Mouse (Mus musculus) erythroblast, embryonic 14.5 days (primary cell): ENCODE measurements around the gene Ccdc81. TPM values are rescaled to one million over a fixed set of nuclear protein-coding genes. Genes with fewer than 3 reads are reported as not detected.

Source experiments
- H3K27me3 ChIP-seq: 2 replicates; pipeline ENCODE4 v1.6.1; 2012; ENCODE audit warnings: inconsistent platforms; ENCODE audit not compliant: control insufficient read depth
- H3K36me3 ChIP-seq: 2 replicates; pipeline ENCODE4 v1.6.1; 2012; ENCODE audit warnings: mild to moderate bottlenecking, inconsistent platforms; ENCODE audit not compliant: control insufficient read depth
- H3K4me1 ChIP-seq: 2 replicates; pipeline ENCODE4 v1.6.1; 2012; ENCODE audit warnings: inconsistent platforms; ENCODE audit not compliant: control insufficient read depth
- H3K4me3 ChIP-seq: replicated peaks from 2 replicates; pipeline ENCODE3; 2012; ENCODE audit warnings: moderate library complexity, mild to moderate bottlenecking, inconsistent platforms
- H3K9me3 ChIP-seq: 2 replicates; pipeline ENCODE4 v1.6.1; 2012; ENCODE audit warnings: low read length, inconsistent platforms, mixed read lengths; ENCODE audit not compliant: control insufficient read depth
- GATA1 ChIP-seq: IDR thresholded peaks from 2 replicates; pipeline ENCODE4 v1.6.1; 2012; ENCODE audit warnings: low read length, inconsistent platforms, mixed read lengths
- TAL1 ChIP-seq: IDR thresholded peaks from 3 replicates; pipeline ENCODE4 v1.6.1; 2012; ENCODE audit warnings: low read length, inconsistent platforms, mixed read lengths
- polyA plus RNA-seq: library from polyadenylated mRNA; stranded (reverse); fragments of >175 nt; gene quantifications from 2 replicates; pipeline ENCODE4 v1.2.3, GENCODE M21; 2012

The Ccdc81 gene
- polyA plus RNA-seq, 1 experiment = not detected

- H3K4me1 ChIP-seq = no peaks in the 10 kb centered on the region
- TF ChIP-seq TAL1 (no peak), GATA1 (no peak)
- no peaks in the 10 kb centered on the region for H3K36me3 ChIP-seq
- H3K27me3 ChIP-seq = no peaks in the 10 kb centered on the region
- H3K9me3 ChIP-seq = no peaks in the 10 kb centered on the region
- H3K4me3 ChIP-seq = no peak overlapping the region
These were observed 18.9 kb downstream of the Ccdc81 start for GRCm38 (mm10) chr7:89884551-89884950.

- H3K36me3 ChIP-seq = no peaks in the 10 kb centered on the region
- no peak for TF ChIP-seq TAL1
- no peak for TF ChIP-seq GATA1
- H3K27me3 ChIP-seq = no peaks in the 10 kb centered on the region
- no peak overlapping the region for H3K4me3 ChIP-seq
- H3K4me1 ChIP-seq = no peaks in the 10 kb centered on the region
- H3K9me3 ChIP-seq = no peaks in the 10 kb centered on the region
These were observed 23.7 kb downstream of the Ccdc81 start for GRCm38 (mm10) chr7:89879686-89880085.

- no peaks in the 10 kb centered on the region for H3K9me3 ChIP-seq
- no peaks in the 10 kb centered on the region for H3K36me3 ChIP-seq
- H3K4me1 ChIP-seq = no peaks in the 10 kb centered on the region
- no peaks in the 10 kb centered on the region for H3K27me3 ChIP-seq
- H3K4me3 ChIP-seq = no peak overlapping the region
- TF ChIP-seq TAL1 (no peak), GATA1 (no peak)
These were observed 36.2 kb downstream of the Ccdc81 start for GRCm38 (mm10) chr7:89867221-89867620.

- no peak for TF ChIP-seq TAL1
- TF ChIP-seq GATA1 = no peak
- no peaks in the 10 kb centered on the region for H3K36me3 ChIP-seq
- H3K27me3 ChIP-seq = no peaks in the 10 kb centered on the region
- no peaks in the 10 kb centered on the region for H3K9me3 ChIP-seq
- no peak overlapping the region for H3K4me3 ChIP-seq
- no peaks in the 10 kb centered on the region for H3K4me1 ChIP-seq
These were observed 38.7 kb downstream of the Ccdc81 start for GRCm38 (mm10) chr7:89864769-89865168.

- Histone ChIP-seq H3K4me1 (no peaks in the 10 kb centered on the region), H3K27me3 (no peaks in the 10 kb centered on the region), H3K4me3 (no peak overlapping the region), H3K36me3 (no peaks in the 10 kb centered on the region), H3K9me3 (no peaks in the 10 kb centered on the region)
- TF ChIP-seq GATA1 = no peak
- TF ChIP-seq TAL1 = no peak
These were observed 46.8 kb downstream of the Ccdc81 start for GRCm38 (mm10) chr7:89856440-89857217.

GRCm38 (mm10) chr7:89855196-89855595 is 48.2 kb downstream of the Ccdc81 start:
- Histone ChIP-seq H3K27me3 (no peaks in the 10 kb centered on the region), H3K36me3 (no peaks in the 10 kb centered on the region), H3K4me3 (no peak overlapping the region), H3K4me1 (no peaks in the 10 kb centered on the region), H3K9me3 (no peaks in the 10 kb centered on the region)
- TF ChIP-seq TAL1 (no peak), GATA1 (no peak)

GRCm38 (mm10) chr7:89853131-89853530 is 50.3 kb downstream of the Ccdc81 start:
- Histone ChIP-seq H3K27me3 (no peaks in the 10 kb centered on the region), H3K36me3 (no peaks in the 10 kb centered on the region), H3K4me1 (no peaks in the 10 kb centered on the region), H3K9me3 (no peaks in the 10 kb centered on the region), H3K4me3 (no peak overlapping the region)
- TF ChIP-seq GATA1 = no peak
- no peak for TF ChIP-seq TAL1

GRCm38 (mm10) chr7:89852158-89853095 is 51.0 kb downstream of the Ccdc81 start:
- Histone ChIP-seq H3K9me3 (no peaks in the 10 kb centered on the region), H3K36me3 (no peaks in the 10 kb centered on the region), H3K27me3 (no peaks in the 10 kb centered on the region), H3K4me3 (no peak overlapping the region), H3K4me1 (no peaks in the 10 kb centered on the region)
- TF ChIP-seq GATA1 (no peak), TAL1 (no peak)

GRCm38 (mm10) chr7:89850510-89850909 is 52.9 kb downstream of the Ccdc81 start:
- no peaks in the 10 kb centered on the region for H3K36me3 ChIP-seq
- no peak for TF ChIP-seq GATA1
- no peak for TF ChIP-seq TAL1
- no peak overlapping the region for H3K4me3 ChIP-seq
- H3K4me1 ChIP-seq = no peaks in the 10 kb centered on the region
- H3K9me3 ChIP-seq = no peaks in the 10 kb centered on the region
- no peaks in the 10 kb centered on the region for H3K27me3 ChIP-seq
